Mouse (Mus musculus): ENCODE measurements at regions not wholly inside any gene's neighbourhood (a gene's known extent, or its start where the extent isn't known, plus 50 kb on each side); places are given as distances from the start of the nearest gene placed in this dataset.

GRCm38 (mm10) chr1:128767415-128767814 lies 175.3 kb upstream of the Cxcr4 start:
- 74% methylated on average over 3 of the region's 3 CpGs for WGBS
- no peaks in the 10 kb centered on the region for H3K36me3 ChIP-seq
- H3K4me1 ChIP-seq (replicated peaks): no peaks in the 10 kb centered on the region
- no peak overlapping the region for H3K4me2 ChIP-seq (replicated peaks)
- H3K9ac ChIP-seq (replicated peaks): no peak overlapping the region
- no peak for ATAC-seq
- H3K9me3 ChIP-seq: no peaks in the 10 kb centered on the region
- H3K27me3 ChIP-seq: no peaks in the 10 kb centered on the region
- H3K27ac ChIP-seq: no peak overlapping the region
- H3K4me3 ChIP-seq (replicated peaks): no peak overlapping the region

GRCm38 (mm10) chr1:128766894-128767268 lies 174.8 kb upstream of the Cxcr4 start:
- Histone ChIP-seq H3K9ac (replicated peaks) (no peak overlapping the region), H3K4me3 (replicated peaks) (no peak overlapping the region), H3K36me3 (no peaks in the 10 kb centered on the region), H3K9me3 (no peaks in the 10 kb centered on the region), H3K4me2 (replicated peaks) (no peak overlapping the region), H3K27me3 (no peaks in the 10 kb centered on the region), H3K4me1 (replicated peaks) (no peaks in the 10 kb centered on the region), H3K27ac (no peak overlapping the region)
- 92% methylated on average over 7 of the region's 7 CpGs for WGBS
- no peak for ATAC-seq

DNA sequence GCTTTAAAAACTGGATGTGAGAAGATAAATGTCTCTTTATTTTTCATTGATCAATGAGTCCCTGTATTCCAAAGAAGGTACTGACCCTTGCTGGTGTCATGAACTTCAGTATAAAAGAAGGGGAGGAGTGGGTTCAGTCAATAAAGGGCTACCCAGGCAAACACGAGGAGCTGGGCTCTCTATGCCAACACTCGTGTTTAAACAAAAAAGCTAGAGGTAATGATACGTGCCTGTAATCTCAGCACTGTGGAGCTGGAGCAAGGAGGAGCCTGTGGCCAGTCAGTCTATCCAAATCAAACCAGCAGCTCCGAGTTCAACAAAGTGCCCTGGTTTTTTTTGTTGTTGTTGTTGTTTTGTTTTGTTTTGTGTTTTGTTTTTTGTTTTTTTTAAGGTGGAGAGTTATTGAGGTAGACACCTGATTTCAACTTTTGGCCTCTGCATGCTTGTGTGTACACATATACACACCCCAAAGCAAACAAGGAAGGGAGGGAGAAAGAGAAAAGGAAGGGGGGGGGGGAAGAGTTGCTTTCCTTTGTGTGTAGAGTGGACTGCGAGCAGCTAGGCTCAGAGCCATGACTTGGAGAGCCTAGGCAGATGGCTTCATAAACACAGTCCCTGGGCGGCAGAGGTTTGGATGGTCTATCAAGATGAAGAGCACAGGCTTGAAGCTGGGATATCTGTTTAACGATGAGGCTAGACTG lies 174.2 kb upstream of the Cxcr4 start:
- no peaks in the 10 kb centered on the region for H3K4me1 ChIP-seq (replicated peaks)
- no peaks in the 10 kb centered on the region for H3K36me3 ChIP-seq
- H3K27me3 ChIP-seq: no peaks in the 10 kb centered on the region
- no peak overlapping the region for H3K4me3 ChIP-seq (replicated peaks)
- H3K9me3 ChIP-seq: no peaks in the 10 kb centered on the region
- H3K9ac ChIP-seq (replicated peaks): no peak overlapping the region
- H3K27ac ChIP-seq: no peak overlapping the region
- ATAC-seq: no peak
- 58% methylated on average over 7 of the region's 7 CpGs for WGBS
- no peak overlapping the region for H3K4me2 ChIP-seq (replicated peaks)

DNA sequence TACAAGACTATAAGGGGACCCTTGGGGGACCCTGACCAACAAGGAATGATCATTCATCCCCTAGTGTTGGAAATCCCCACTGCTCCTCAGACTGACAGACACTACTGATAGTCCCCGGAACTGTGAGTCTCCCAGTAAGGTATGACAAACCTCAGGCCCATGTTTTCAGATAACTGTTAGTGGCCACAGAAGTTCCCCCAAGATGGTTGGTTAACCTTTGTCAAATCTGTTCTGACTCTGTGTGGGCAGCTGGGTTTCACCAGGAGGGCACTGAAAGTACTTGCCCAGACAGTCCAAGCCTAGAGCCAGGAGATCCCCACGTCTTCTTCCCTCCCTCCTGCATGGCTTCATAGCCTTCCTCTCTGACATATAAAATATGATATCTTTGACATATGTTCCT lies 173.5 kb upstream of the Cxcr4 start:
- no peak overlapping the region for H3K9ac ChIP-seq (replicated peaks)
- H3K9me3 ChIP-seq: no peaks in the 10 kb centered on the region
- H3K27ac ChIP-seq: no peak overlapping the region
- ATAC-seq: no peak
- no peaks in the 10 kb centered on the region for H3K27me3 ChIP-seq
- H3K36me3 ChIP-seq: no peaks in the 10 kb centered on the region
- no peak overlapping the region for H3K4me2 ChIP-seq (replicated peaks)
- 86% methylated on average over 2 of the region's 2 CpGs for WGBS
- H3K4me1 ChIP-seq (replicated peaks): no peaks in the 10 kb centered on the region
- no peak overlapping the region for H3K4me3 ChIP-seq (replicated peaks)

- Histone ChIP-seq H3K9ac (replicated peaks) (no peak overlapping the region), H3K4me1 (replicated peaks) (no peaks in the 10 kb centered on the region), H3K9me3 (no peaks in the 10 kb centered on the region), H3K4me2 (replicated peaks) (no peak overlapping the region), H3K4me3 (replicated peaks) (no peak overlapping the region), H3K36me3 (no peaks in the 10 kb centered on the region), H3K27me3 (no peaks in the 10 kb centered on the region), H3K27ac (no peak overlapping the region)
- ATAC-seq: no peak
- 92% methylated on average over 3 of the region's 3 CpGs for WGBS
Measured at GRCm38 (mm10) chr1:128765142-128765541, 173.0 kb upstream of the Cxcr4 start.

- no peak for ATAC-seq
- Histone ChIP-seq H3K9me3 (no peaks in the 10 kb centered on the region), H3K27me3 (no peaks in the 10 kb centered on the region), H3K4me2 (replicated peaks) (no peak overlapping the region), H3K9ac (replicated peaks) (no peak overlapping the region), H3K36me3 (no peaks in the 10 kb centered on the region), H3K4me1 (replicated peaks) (peaks cover 13% of the 10 kb centered on the region), H3K27ac (no peak overlapping the region), H3K4me3 (replicated peaks) (no peak overlapping the region)
- 92% methylated on average over 4 of the region's 4 CpGs for whole genome bisulfite sequencing
Measured at GRCm38 (mm10) chr1:128762854-128763253, 170.8 kb upstream of the Cxcr4 start.

GRCm38 (mm10) chr1:128762076-128762475 lies 170.0 kb upstream of the Cxcr4 start:
- H3K4me3 ChIP-seq (replicated peaks): no peak overlapping the region
- peaks cover 13% of the 10 kb centered on the region for H3K4me1 ChIP-seq (replicated peaks)
- H3K9ac ChIP-seq (replicated peaks): no peak overlapping the region
- H3K36me3 ChIP-seq: no peaks in the 10 kb centered on the region
- no peaks in the 10 kb centered on the region for H3K27me3 ChIP-seq
- no peak overlapping the region for H3K4me2 ChIP-seq (replicated peaks)
- ATAC-seq: no peak
- no peaks in the 10 kb centered on the region for H3K9me3 ChIP-seq
- H3K27ac ChIP-seq: no peak overlapping the region
- WGBS: 85% methylated on average over 5 of the region's 5 CpGs

DNA sequence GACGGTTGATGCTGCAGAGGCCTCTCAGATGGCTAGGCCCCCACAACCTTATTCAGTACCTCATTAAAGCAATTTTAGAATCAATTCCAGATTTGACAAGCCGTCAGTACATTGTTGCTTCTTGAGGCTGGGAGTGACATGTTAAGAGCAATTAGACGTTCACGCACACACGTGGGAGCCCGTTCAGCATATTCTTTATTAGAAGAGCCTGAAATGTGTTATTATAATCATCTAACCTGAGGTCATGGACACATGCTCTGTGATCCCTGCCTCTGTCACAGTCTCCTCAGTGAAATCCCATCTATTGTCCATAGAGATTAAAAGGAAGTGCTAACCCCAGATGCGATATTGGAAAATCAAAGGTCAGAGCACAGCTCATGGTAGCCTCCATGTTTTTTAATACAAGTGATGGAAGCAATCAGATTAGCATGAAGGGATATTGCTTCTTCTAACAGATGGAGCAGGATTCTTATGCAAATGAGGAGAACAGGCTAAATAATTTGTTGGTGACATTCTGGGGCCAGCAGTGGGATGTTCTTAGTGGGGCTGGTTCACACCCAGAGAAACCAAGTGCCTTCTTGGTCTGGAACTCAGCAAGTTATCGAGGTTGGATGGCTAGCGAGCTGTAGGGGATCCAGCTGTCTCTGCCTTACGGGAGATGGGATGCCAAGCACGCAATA lies 166.8 kb upstream of the Cxcr4 start:
- Histone ChIP-seq H3K27ac (peak overlapping the region; percentile 55), H3K4me2 (replicated peaks) (no peak overlapping the region), H3K4me1 (replicated peaks) (peaks cover 16% of the 10 kb centered on the region), H3K27me3 (no peaks in the 10 kb centered on the region), H3K4me3 (replicated peaks) (no peak overlapping the region), H3K9ac (replicated peaks) (no peak overlapping the region), H3K9me3 (no peaks in the 10 kb centered on the region), H3K36me3 (no peaks in the 10 kb centered on the region)
- ATAC-seq: peak; percentile 72
- 59% methylated on average over 11 of the region's 11 CpGs for WGBS

DNA sequence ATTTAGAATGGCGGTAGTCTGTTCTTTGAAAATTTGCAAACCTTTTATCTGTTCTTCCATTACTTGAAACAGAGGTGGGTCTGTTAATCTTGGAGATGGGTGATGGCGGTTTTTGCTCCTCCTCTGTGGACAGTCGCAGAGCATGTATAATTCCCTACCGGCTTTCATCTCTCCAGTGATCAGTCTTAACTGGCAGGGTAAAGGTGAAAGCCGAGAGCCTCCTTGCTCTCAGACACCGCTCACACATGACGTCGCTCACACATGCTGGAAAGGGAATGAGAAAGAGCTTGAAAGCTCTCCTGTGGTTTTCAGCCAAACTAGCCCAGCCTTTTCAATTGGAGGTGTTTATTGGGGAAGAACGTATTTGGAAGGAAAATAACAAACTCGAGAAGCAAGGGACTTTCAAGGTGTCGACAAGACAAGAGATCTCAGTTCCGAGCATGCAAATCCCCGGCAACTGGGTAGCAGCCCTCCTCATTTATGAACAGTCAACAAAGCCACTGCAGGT lies 166.3 kb upstream of the Cxcr4 start:
- H3K4me1 ChIP-seq (replicated peaks): peaks cover 21% of the 10 kb centered on the region
- peak; percentile 63 for ATAC-seq
- 54% methylated on average over 13 of the region's 13 CpGs for WGBS
- no peak overlapping the region for H3K4me3 ChIP-seq (replicated peaks)
- H3K9ac ChIP-seq (replicated peaks): no peak overlapping the region
- H3K4me2 ChIP-seq (replicated peaks): no peak overlapping the region
- no peaks in the 10 kb centered on the region for H3K9me3 ChIP-seq
- H3K27me3 ChIP-seq: no peaks in the 10 kb centered on the region
- H3K27ac ChIP-seq: peak overlapping the region; percentile 55; the same call in 1 of the 2 replicates
- no peaks in the 10 kb centered on the region for H3K36me3 ChIP-seq

- WGBS: 31% methylated on average over 3 of the region's 3 CpGs
- Histone ChIP-seq H3K9ac (replicated peaks) (no peak overlapping the region), H3K4me1 (replicated peaks) (peaks cover 17% of the 10 kb centered on the region), H3K27me3 (no peaks in the 10 kb centered on the region), H3K9me3 (no peaks in the 10 kb centered on the region), H3K4me3 (replicated peaks) (no peak overlapping the region), H3K4me2 (replicated peaks) (no peak overlapping the region), H3K36me3 (no peaks in the 10 kb centered on the region), H3K27ac (no peak overlapping the region)
- peak; percentile 75 for ATAC-seq
Measured at GRCm38 (mm10) chr1:128753427-128754012, 161.4 kb upstream of the Cxcr4 start.

DNA sequence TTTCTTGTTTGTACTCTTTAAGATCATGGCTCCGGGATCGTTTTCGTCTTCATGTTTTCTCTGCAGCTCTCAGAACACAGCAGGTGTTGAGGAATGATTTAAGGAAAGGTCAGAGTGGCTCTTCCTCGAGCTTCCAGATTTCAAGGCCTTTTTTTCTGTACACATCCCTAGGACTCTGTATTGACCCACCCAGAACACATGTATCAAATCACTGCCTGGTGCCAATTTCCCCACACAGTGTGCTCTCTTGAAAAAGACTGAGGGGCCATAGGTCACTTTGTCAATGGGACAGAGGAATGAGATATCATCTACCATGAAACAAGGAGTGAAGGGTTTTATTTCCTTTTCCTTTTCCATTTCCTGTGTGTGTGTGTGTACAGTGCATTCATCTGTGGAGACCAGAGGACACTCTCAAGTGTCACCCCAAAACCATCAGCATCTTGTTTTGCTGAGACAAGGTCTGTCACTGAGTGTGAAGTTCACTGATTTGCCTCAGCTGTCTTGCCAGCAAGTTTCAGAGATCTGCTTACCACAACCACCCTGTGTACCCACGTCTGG lies 157.4 kb upstream of the Cxcr4 start:
- Histone ChIP-seq H3K9ac (replicated peaks) (no peak overlapping the region), H3K36me3 (no peaks in the 10 kb centered on the region), H3K9me3 (no peaks in the 10 kb centered on the region), H3K27me3 (no peaks in the 10 kb centered on the region), H3K4me1 (replicated peaks) (peaks cover 11% of the 10 kb centered on the region), H3K4me3 (replicated peaks) (no peak overlapping the region), H3K27ac (no peak overlapping the region), H3K4me2 (replicated peaks) (no peak overlapping the region)
- WGBS: 73% methylated on average over 5 of the region's 5 CpGs
- no peak for ATAC-seq

- no peak for ATAC-seq
Measured at GRCm38 (mm10) chr1:128747196-128747790, 155.2 kb upstream of the Cxcr4 start.

More at GRCm38 (mm10) chr1:128747196-128747790, 155.2 kb upstream of the Cxcr4 start:
- no peaks in the 10 kb centered on the region for H3K27me3 ChIP-seq
- H3K4me1 ChIP-seq (replicated peaks): no peaks in the 10 kb centered on the region
- 97% methylated on average over 12 of the region's 12 CpGs for WGBS
- no peaks in the 10 kb centered on the region for H3K9me3 ChIP-seq
- H3K4me2 ChIP-seq (replicated peaks): no peak overlapping the region
- H3K27ac ChIP-seq: no peak overlapping the region
- no peak overlapping the region for H3K9ac ChIP-seq (replicated peaks)
- no peaks in the 10 kb centered on the region for H3K36me3 ChIP-seq
- no peak overlapping the region for H3K4me3 ChIP-seq (replicated peaks)
